13 mouse cellular contexts compared by ENCODE assay signal in the genomic region with DNA sequence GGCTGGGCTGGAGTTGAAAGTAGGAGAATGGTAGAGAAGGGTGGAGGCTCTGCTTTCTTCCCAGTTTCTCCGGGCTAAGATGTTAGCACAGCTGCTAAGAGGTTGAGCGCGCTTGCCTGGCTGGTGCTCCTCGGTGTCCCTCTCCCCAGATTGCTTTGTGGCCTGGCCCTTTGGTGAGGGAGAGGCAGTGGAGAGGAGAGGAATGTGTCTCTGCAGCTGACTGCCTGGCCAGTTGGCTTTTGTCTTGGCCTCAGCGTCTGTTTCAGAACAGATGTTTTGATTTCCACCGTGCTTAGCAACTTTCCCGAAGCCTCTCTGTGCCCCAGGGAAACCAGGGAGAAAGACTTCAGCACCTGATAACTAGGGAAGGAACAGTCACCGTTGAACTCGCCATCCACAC. TPM values are rescaled to one million over a fixed set of nuclear protein-coding genes. Genes with fewer than 3 reads are reported as not detected.
DNase-seq lines count a peak whose midpoint lies in the region; ATAC-seq and TF ChIP-seq lines count a peak whose summit lies in the region.
"Had no signal": no experiment of that assay in that cellular context is flagged by ENCODE, and none has a peak within 500 bp of the region (broad histone marks: within the 10 kb centered on the region; RNA-seq: fewer than 3 reads in every experiment).

No protein-coding gene starts in this region.

- H3K36me3 ChIP-seq in limb, embryonic 13.5 days: no peaks in the 10 kb centered on the region
- H3K36me3 ChIP-seq in stomach, postnatal 0 days (ENCODE audit: control insufficient read depth, insufficient read depth, low read length): no peaks in the 10 kb centered on the region

- WGBS in limb, embryonic 13.5 days: 49% methylated on average over 9 of the region's 9 CpGs
- 25% methylated on average over 9 of the region's 9 CpGs for WGBS in stomach, postnatal 0 days

- DNase-seq in heart, adult 11 months: peak; percentile 95
- DNase-seq in heart, adult 9 months (ENCODE audit: low spot score in 2 of 2): no peak
- DNase-seq in urinary bladder, postnatal 14 days (ENCODE audit: low spot score): peak; percentile 41
- DNase-seq in urinary bladder, postnatal 10 days (ENCODE audit: low spot score): no peak
- no peak for DNase-seq in stomach, postnatal 0 days (ENCODE audit: low spot score)
- DNase-seq in adrenal gland, postnatal 10 days: no peak
- no peak for DNase-seq in adrenal gland, postnatal 25 days
- DNase-seq: adrenal gland, postnatal 14 days; B cell, adult 2 months; cerebellum, adult 11-12 months; kidney, postnatal 36 days; left cerebral cortex, postnatal 4 days had no signal

- ATAC-seq in limb, embryonic 13.5 days (ENCODE audit: low FRiP score, low read depth): peak; percentile 64; the same call in 1 of the 2 replicates
- ATAC-seq in stomach, postnatal 0 days (ENCODE audit: low FRiP score, low TSS enrichment): no peak; the same call in 1 of the 2 replicates

- H3K27me3 ChIP-seq in limb, embryonic 13.5 days: 0 out of 2 replicates have a peak, but pooled peaks cover 4% of the 10 kb centered on the region
- H3K27me3 ChIP-seq in stomach, postnatal 0 days (ENCODE audit: control insufficient read depth, insufficient read depth, low read length): no peaks in the 10 kb centered on the region

- no peak overlapping the region for H3K9ac ChIP-seq in limb, embryonic 13.5 days
- H3K9ac ChIP-seq in stomach, postnatal 0 days (ENCODE audit: low read length): no peak overlapping the region

- no peak for TF ChIP-seq CTCF in stomach, postnatal 0 days (IDR thresholded peaks at IDR 0.05; ENCODE audit: low read depth)

- TF ChIP-seq EP300 in stomach, postnatal 0 days (optimal IDR thresholded peaks at IDR 0.05): no peak

- H3K27ac ChIP-seq in limb, embryonic 13.5 days: no peak overlapping the region; the same call in 1 of the 2 replicates
- peak overlapping the region; percentile 86 for H3K27ac ChIP-seq in stomach, postnatal 0 days (replicated peaks)

- H3K4me1 ChIP-seq in limb, embryonic 13.5 days: peaks cover 14% of the 10 kb centered on the region; the same call in 1 of the 2 replicates
- peaks cover 21% of the 10 kb centered on the region for H3K4me1 ChIP-seq in stomach, postnatal 0 days (replicated peaks; ENCODE audit: control insufficient read depth, insufficient read depth)

- no peak overlapping the region for H3K4me2 ChIP-seq in limb, embryonic 13.5 days (replicated peaks)
- no peak overlapping the region; the same call in 1 of the 2 replicates for H3K4me2 ChIP-seq in stomach, postnatal 0 days (replicated peaks; ENCODE audit: low read depth)

- H3K4me3 ChIP-seq in limb, embryonic 13.5 days: no peak overlapping the region
- H3K4me3 ChIP-seq in stomach, postnatal 0 days (ENCODE audit: low read depth, low read length): no peak overlapping the region

- H3K9me3 ChIP-seq in limb, embryonic 13.5 days: no peaks in the 10 kb centered on the region
- no peaks in the 10 kb centered on the region for H3K9me3 ChIP-seq in stomach, postnatal 0 days (ENCODE audit: control insufficient read depth, low read length)

RNA-seq across cellular contexts. Expression of gene Synj2, which starts 18.7 kb away (rescaled TPM):
- polyA plus RNA-seq in limb, embryonic 13.5 days (2015; fragmentation: Nextera tagmentation; extraction: Ambion mirVana): 1.8 and 1.9 TPM in 2 replicates
- polyA plus RNA-seq in stomach, postnatal 0 days (2015; fragmentation: Nextera tagmentation; extraction: Ambion mirVana): 3.2 and 3.3 TPM in 2 replicates
- 10 to 100 TPM in 1 of 2 experiments, 1 to 10 TPM in 1; 8.2 to 15.4 TPM for total RNA-seq in adrenal gland, postnatal 10 days (2021)
- 11.4 and 11.9 TPM in 2 replicates for total RNA-seq in adrenal gland, postnatal 25 days (2021)

Comparison
In these comparisons a context has a peak if more than half of its experiments do, and no peak if none do; other contexts are left out.
1. DNase-seq: peak in heart, adult 11 months (single experiment) and urinary bladder, postnatal 14 days (single experiment); none in heart, adult 9 months (0 of 2), urinary bladder, postnatal 10 days (single experiment), stomach, postnatal 0 days (single experiment), adrenal gland, postnatal 10 days (single experiment) and adrenal gland, postnatal 25 days (single experiment).